Mouse (Mus musculus) cerebral cortex, adult 2 months (tissue): ENCODE measurements around the gene Tmem176b.

Experiments
- WGBS: fragments of 180-500 bp; shearing (Covaris S2); methylation state at CpG from one replicate; pipeline ENCODE4 v1.1.7; 2018; 5-methylcytosine and 5-hydroxymethylcytosine counted together

Gene Tmem176b

GRCm38 (mm10) chr6:48840973-48841625, at the start of gene Tmem176b:
Gene Tmem176b, minus strand, starts transcription at chr6:48841496.
- WGBS, result 43% methylated on average over 6 of the region's 6 CpGs

GRCm38 (mm10) chr6:48876510-48877135, 35.3 kb upstream of the Tmem176b start:
- 67% methylated on average over 5 of the region's 5 CpGs for WGBS

- 87% methylated on average over 6 of the region's 6 CpGs for WGBS
Measured at GRCm38 (mm10) chr6:48875515-48875914, 34.2 kb upstream of the Tmem176b start.

GRCm38 (mm10) chr6:48874576-48874975, 33.3 kb upstream of the Tmem176b start:
- 92% methylated on average over 4 of the region's 4 CpGs for WGBS

- 82% methylated on average over 5 of the region's 5 CpGs for WGBS
Measured at GRCm38 (mm10) chr6:48872596-48872995, 31.3 kb upstream of the Tmem176b start, which contains the start of gene Aoc1. Gene Aoc1, plus strand, starts transcription at chr6:48872896.

GRCm38 (mm10) chr6:48869774-48870173, 28.5 kb upstream of the Tmem176b start:
- WGBS, result 85% methylated on average over 2 of the region's 2 CpGs

- 84% methylated on average over 4 of the region's 4 CpGs for WGBS
Measured at GRCm38 (mm10) chr6:48867158-48867557, 25.9 kb upstream of the Tmem176b start.

GRCm38 (mm10) chr6:48866355-48866950, 25.2 kb upstream of the Tmem176b start:
- WGBS, result 65% methylated on average over 1 of the region's 1 CpGs

GRCm38 (mm10) chr6:48865152-48865745, 24.0 kb upstream of the Tmem176b start:
- 100% methylated on average over 1 of the region's 1 CpGs for WGBS

- WGBS, result 90% methylated on average over 3 of the region's 3 CpGs
Measured at GRCm38 (mm10) chr6:48864723-48865122, 23.4 kb upstream of the Tmem176b start.

- 92% methylated on average over 3 of the region's 3 CpGs for WGBS
Measured at GRCm38 (mm10) chr6:48864181-48864580, 22.9 kb upstream of the Tmem176b start.

GRCm38 (mm10) chr6:48863488-48863887, 22.2 kb upstream of the Tmem176b start:
- 95% methylated on average over 7 of the region's 7 CpGs for WGBS

GRCm38 (mm10) chr6:48862816-48863215, 21.5 kb upstream of the Tmem176b start:
- WGBS, result 86% methylated on average over 4 of the region's 4 CpGs

- WGBS, result 82% methylated on average over 12 of the region's 12 CpGs
Measured at GRCm38 (mm10) chr6:48861616-48862280, 20.5 kb upstream of the Tmem176b start.

GRCm38 (mm10) chr6:48860851-48861250, 19.6 kb upstream of the Tmem176b start:
- WGBS, result 96% methylated on average over 1 of the region's 1 CpGs

GRCm38 (mm10) chr6:48860130-48860815, 19.0 kb upstream of the Tmem176b start:
- WGBS, result 16% methylated on average over 23 of the region's 23 CpGs

GRCm38 (mm10) chr6:48857613-48858302, 16.5 kb upstream of the Tmem176b start:
- WGBS, result 58% methylated on average over 8 of the region's 8 CpGs

GRCm38 (mm10) chr6:48854155-48854554, 12.9 kb upstream of the Tmem176b start:
- 98% methylated on average over 2 of the region's 2 CpGs for WGBS

GRCm38 (mm10) chr6:48851820-48852491, 10.7 kb upstream of the Tmem176b start:
- WGBS, result 10% methylated on average over 29 of the region's 29 CpGs

GRCm38 (mm10) chr6:48845086-48845485, 3.8 kb upstream of the Tmem176b start:
- WGBS, result 73% methylated on average over 4 of the region's 4 CpGs
